Mouse (Mus musculus) brain, adult 2 months (tissue): ENCODE measurements around the gene Cog5.

Experiments used
- DNase-seq: peaks from one replicate; pipeline ENCODE4 v3.0.0; 2011; ENCODE audit warnings: low read depth, low spot score

Cog5 gene

DNA sequence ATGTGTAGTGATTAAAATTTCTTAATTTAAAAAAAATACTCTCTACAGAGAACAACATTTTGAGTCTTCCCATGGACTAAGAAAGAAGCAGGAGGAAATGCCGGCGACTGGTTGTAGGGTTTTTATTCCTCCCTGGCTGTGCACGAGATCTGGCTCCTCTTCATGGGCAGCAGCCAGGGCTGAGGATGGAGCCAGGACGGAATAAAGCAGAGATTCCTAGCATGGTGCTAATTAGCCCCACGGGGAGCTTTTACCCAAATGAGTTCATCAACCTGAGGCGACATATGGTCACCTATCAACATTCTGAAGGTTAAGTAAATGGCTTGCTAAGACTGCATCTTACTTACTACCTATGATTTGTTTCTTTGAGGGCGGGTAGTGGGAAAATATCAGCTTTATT is 328.6 kb downstream of the Cog5 start:
- peak; percentile 79 for DNase-seq

GRCm38 (mm10) chr12:31983769-31984168 is 329.1 kb downstream of the Cog5 start:
- peak; percentile 83 for DNase-seq

DNA sequence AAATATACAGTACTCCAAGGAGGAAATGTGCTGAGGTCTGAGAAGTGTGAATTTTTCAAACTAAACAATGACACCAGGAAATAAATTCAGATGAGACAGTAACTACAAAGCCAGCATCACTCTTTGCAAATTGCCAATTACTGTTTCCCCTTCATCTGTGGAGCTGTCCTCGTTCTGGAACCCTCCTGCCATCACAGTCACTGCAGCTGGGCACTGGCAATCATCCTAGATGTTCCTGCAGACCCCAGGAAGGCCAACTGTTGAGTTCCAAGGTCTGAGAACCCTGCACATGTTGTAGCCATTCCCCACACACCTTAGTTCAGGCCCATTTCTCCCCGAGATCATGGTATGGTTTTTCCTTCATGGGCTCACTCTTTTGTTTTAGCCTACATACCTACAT is 329.5 kb downstream of the Cog5 start:
- no peak for DNase-seq

DNA sequence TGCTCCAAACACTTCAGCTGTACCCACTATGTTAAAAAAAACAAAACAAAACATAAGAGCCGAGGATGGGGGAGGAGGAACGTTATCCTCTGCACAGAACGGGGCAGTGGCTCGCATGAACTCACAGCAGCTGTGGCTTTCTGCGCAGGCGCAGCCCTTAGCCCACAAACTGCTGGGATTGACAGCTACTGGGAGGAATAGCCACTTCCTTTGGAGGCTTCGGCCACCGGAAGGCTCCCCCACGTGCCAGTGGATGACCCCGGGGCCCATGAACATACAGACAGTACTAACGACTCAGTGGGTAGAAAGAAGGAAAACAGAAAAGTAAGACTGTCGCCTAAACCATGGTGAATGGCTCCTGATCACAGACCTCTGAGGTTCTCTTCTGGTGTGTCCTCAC is 330.0 kb downstream of the Cog5 start:
- no peak for DNase-seq

DNA sequence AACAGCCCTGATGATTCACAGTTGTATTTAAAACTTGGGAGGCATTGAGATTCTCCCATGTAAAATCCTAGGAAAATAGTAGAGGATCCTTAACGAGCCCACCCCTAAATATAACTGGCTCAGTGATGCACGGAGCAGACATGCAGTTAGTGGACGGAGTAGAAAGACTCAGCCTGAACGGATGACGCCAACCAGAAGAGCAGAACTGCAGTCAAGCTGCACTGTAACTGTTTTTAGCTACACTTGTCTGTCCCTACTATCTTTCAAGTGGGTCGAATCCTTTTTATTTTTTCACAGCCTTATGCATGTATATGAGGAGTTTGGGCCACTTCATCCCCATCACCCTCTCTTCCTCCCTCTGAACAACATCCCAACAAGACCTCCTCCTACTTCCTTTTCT is 331.1 kb downstream of the Cog5 start:
- DNase-seq: no peak

DNA sequence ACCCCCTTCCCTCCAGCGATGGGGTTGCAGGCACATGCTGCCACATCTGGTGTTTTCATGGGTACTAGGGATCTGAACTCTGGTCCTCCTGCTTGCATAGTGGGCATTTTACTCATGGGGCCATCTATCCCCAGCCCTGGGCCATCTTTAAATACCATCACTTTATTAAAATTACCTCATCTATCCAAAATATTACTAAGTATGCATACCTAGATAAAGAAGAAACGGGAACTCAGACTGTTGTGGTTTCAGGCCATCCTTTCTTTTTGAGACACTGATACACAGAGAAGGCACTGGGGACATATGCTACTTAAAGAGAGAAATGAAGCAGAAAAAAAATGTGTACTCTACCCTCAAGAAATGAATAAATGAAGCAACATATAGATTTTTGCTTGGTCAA is 331.8 kb downstream of the Cog5 start:
- DNase-seq: no peak
